Mouse (Mus musculus): Measurements from ENCODE around the gene Pik3r2. TPM values are rescaled to one million over a fixed set of nuclear protein-coding genes. Genes with fewer than 3 reads are reported as not detected.

The Pik3r2 gene
- polyA plus RNA-seq, 1 experiment from 2014 or later = 94.1 TPM

DNA sequence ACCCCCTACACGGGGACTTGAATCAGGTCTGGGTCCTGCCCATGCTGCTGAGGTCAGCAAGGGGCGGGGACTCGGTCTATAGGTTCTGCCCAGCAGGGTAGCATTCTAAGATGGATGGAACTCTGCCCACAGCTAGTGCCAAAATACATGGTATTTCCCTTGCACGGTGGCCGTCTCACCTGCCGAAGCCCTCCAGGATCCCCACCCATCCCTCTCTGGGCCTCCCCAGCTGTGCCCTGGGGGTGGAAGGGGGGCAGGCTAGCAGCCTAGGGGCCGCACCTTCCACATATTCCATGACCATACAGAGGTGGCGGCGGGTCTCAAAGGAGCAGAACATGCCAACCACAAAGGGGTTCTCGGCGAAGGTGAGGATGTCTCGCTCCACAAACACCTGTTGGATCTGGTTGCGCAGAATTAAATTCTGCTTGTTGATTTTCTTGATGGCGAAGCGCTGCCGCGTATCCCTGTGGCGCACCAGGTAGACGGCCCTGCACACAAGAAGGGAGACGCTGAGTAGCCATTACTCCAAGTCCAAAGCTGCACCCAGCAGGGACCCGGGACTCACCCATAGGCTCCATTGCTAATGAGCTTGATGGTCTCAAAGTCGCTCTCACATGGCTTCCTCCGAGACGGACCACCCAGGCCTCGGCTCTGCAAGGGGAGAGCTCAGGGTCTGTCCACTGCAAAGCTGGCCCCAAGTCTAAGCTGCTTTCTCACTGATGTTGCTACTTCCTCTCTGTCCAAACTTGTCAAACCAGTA, 10.0 kb upstream of the Pik3r2 start:
- peaks cover 18% of the 10 kb centered on the region for H3K4me1 ChIP-seq (replicated peaks)
- peaks cover 20% of the 10 kb centered on the region for H3K27me3 ChIP-seq
- H3K9ac ChIP-seq = 0 out of 2 replicates have a peak overlapping the region, but pooled peaks have one; percentile 19
- H3K27ac ChIP-seq = no peak overlapping the region
- WGBS = 90% methylated on average over 25 of the region's 25 CpGs
- peaks cover 75% of the 10 kb centered on the region for H3K36me3 ChIP-seq
- no peak overlapping the region for H3K4me2 ChIP-seq
- H3K9me3 ChIP-seq = no peaks in the 10 kb centered on the region
- no peak overlapping the region for H3K4me3 ChIP-seq
- no peak for ATAC-seq (ENCODE audit: low FRiP score)

- ATAC-seq (ENCODE audit: low FRiP score) = no peak
- no peak overlapping the region for H3K27ac ChIP-seq
- no peak overlapping the region for H3K4me3 ChIP-seq
- H3K9ac ChIP-seq = no peak overlapping the region
- H3K4me1 ChIP-seq (replicated peaks) = peaks cover 20% of the 10 kb centered on the region
- WGBS = 80% methylated on average over 11 of the region's 11 CpGs
- H3K4me2 ChIP-seq = no peak overlapping the region
- H3K9me3 ChIP-seq = no peaks in the 10 kb centered on the region
- peaks cover 64% of the 10 kb centered on the region for H3K36me3 ChIP-seq
- H3K27me3 ChIP-seq = no peaks in the 10 kb centered on the region
These were observed 3.6 kb upstream of the Pik3r2 start for GRCm38 (mm10) chr8:70780093-70780492.

GRCm38 (mm10) chr8:70775851-70776495, 540 bp downstream of the Pik3r2 start:
- peak; percentile 4 for ATAC-seq (ENCODE audit: low FRiP score)
- peaks cover 68% of the 10 kb centered on the region for H3K36me3 ChIP-seq
- peak overlapping the region; percentile 92 for H3K4me2 ChIP-seq
- 3% methylated on average over 34 of the region's 34 CpGs for WGBS
- H3K27ac ChIP-seq = peak overlapping the region; percentile 98
- H3K27me3 ChIP-seq = no peaks in the 10 kb centered on the region
- no peaks in the 10 kb centered on the region for H3K9me3 ChIP-seq
- H3K9ac ChIP-seq = peak overlapping the region; percentile 99
- H3K4me1 ChIP-seq (replicated peaks) = peaks cover 54% of the 10 kb centered on the region
- H3K4me3 ChIP-seq = peak overlapping the region; percentile 86

- no peaks in the 10 kb centered on the region for H3K27me3 ChIP-seq
- 0 out of 2 replicates have a peak overlapping the region, but pooled peaks have one; percentile 71 for H3K27ac ChIP-seq
- WGBS = 87% methylated on average over 5 of the region's 5 CpGs
- H3K4me1 ChIP-seq (replicated peaks) = peaks cover 54% of the 10 kb centered on the region
- ATAC-seq (ENCODE audit: low FRiP score) = no peak
- peaks cover 68% of the 10 kb centered on the region for H3K36me3 ChIP-seq
- peak overlapping the region; percentile 92 for H3K4me2 ChIP-seq
- H3K9ac ChIP-seq = peak overlapping the region; percentile 99
- peak overlapping the region; percentile 86 for H3K4me3 ChIP-seq
- no peaks in the 10 kb centered on the region for H3K9me3 ChIP-seq
These were observed 1.3 kb downstream of the Pik3r2 start for GRCm38 (mm10) chr8:70775227-70775626.

- peak overlapping the region; percentile 86 for H3K4me3 ChIP-seq
- peaks cover 68% of the 10 kb centered on the region for H3K36me3 ChIP-seq
- peaks cover 56% of the 10 kb centered on the region for H3K4me1 ChIP-seq (replicated peaks)
- H3K27ac ChIP-seq = peak overlapping the region; percentile 71; the same call in 1 of the 2 replicates
- WGBS = 94% methylated on average over 18 of the region's 18 CpGs
- peak overlapping the region; percentile 92 for H3K4me2 ChIP-seq
- no peaks in the 10 kb centered on the region for H3K9me3 ChIP-seq
- peak overlapping the region; percentile 99 for H3K9ac ChIP-seq
- ATAC-seq (ENCODE audit: low FRiP score) = no peak
- H3K27me3 ChIP-seq = no peaks in the 10 kb centered on the region
These were observed 1.8 kb downstream of the Pik3r2 start for GRCm38 (mm10) chr8:70774740-70775139.

DNA sequence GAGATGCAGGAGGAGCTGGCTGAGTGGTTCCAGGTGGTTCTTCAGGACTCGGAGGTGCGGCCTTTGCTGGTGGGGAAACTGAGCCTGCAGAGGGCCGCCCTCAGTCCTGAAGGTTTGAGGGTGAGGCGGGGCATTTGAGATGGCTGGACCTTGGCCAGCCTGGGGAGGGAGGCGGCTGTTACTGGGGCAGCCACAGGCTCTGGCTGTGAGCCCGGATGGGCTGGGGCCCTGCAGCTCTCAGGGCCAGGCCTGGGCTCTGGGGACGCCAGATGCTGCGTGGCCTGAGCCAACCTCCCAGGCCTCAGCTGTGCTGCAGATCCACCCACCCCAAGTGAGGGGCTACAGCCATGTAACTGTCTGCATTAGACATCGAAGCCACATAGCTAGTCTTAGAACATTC, 2.7 kb downstream of the Pik3r2 start:
- Histone ChIP-seq H3K9me3 (no peaks in the 10 kb centered on the region), H3K4me2 (peak overlapping the region; percentile 92), H3K36me3 (peaks cover 65% of the 10 kb centered on the region), H3K27me3 (no peaks in the 10 kb centered on the region), H3K9ac (peak overlapping the region; percentile 99), H3K27ac (peak overlapping the region; percentile 71), H3K4me1 (replicated peaks) (peaks cover 60% of the 10 kb centered on the region), H3K4me3 (peak overlapping the region; percentile 86; the same call in 1 of the 2 replicates)
- no peak for ATAC-seq (ENCODE audit: low FRiP score)
- WGBS = 47% methylated on average over 9 of the region's 9 CpGs

DNA sequence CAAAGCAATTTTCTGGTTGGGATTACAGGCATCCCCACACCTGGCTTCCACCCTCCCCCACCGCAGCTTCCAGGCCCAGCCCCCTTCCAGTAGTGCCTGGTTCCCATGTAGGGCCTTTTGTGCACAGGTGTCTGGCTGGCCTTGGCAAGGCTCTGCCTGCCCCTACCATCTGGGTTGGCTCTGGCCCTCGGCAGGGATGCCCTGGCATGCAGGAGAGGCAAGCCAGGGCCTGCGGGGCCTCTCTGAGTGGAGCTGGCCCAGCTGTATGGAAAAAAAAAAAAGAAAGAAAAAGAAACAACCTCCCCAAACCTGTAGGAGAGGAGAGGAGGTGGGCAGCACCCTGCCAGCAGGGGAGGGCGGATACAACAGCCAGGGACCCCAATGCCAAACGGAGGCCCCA, 3.1 kb downstream of the Pik3r2 start:
- no peak for ATAC-seq (ENCODE audit: low FRiP score)
- Histone ChIP-seq H3K9me3 (no peaks in the 10 kb centered on the region), H3K27me3 (0 out of 2 replicates have a peak, but pooled peaks cover 1% of the 10 kb centered on the region), H3K27ac (peak overlapping the region; percentile 71), H3K9ac (peak overlapping the region; percentile 99), H3K4me1 (replicated peaks) (peaks cover 59% of the 10 kb centered on the region), H3K4me3 (no peak overlapping the region), H3K36me3 (peaks cover 65% of the 10 kb centered on the region), H3K4me2 (peak overlapping the region; percentile 92; the same call in 1 of the 2 replicates)
- WGBS = 79% methylated on average over 5 of the region's 5 CpGs

DNA sequence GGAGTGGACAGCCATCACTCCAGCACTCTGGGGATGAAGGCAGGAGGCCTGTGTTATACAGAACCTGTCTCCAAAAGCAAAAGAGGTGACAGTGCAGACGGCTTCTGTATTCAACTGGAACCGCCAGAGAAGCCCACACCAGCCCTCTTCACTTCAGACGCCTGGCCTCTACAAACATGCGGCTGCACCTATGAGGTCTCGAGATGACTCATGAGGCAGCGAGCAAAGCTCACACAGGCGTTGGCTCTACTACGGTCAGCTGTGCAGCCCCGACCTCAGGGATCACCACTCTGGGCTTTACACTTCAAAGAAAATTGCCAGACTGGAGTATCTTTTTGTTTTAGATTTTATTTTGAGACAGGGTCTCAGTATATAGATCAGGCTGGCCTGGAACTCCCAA, 3.6 kb downstream of the Pik3r2 start:
- H3K4me3 ChIP-seq = no peak overlapping the region
- WGBS = 92% methylated on average over 9 of the region's 9 CpGs
- no peak for ATAC-seq (ENCODE audit: low FRiP score)
- peak overlapping the region; percentile 71; the same call in 1 of the 2 replicates for H3K27ac ChIP-seq
- H3K9me3 ChIP-seq = no peaks in the 10 kb centered on the region
- H3K4me2 ChIP-seq = 0 out of 2 replicates have a peak overlapping the region, but pooled peaks have one; percentile 8
- H3K9ac ChIP-seq = peak overlapping the region; percentile 99; the same call in 1 of the 2 replicates
- H3K27me3 ChIP-seq = peaks cover 6% of the 10 kb centered on the region; the same call in 1 of the 2 replicates
- H3K4me1 ChIP-seq (replicated peaks) = peaks cover 54% of the 10 kb centered on the region
- H3K36me3 ChIP-seq = peaks cover 66% of the 10 kb centered on the region

- no peak overlapping the region for H3K9ac ChIP-seq
- 98% methylated on average over 13 of the region's 13 CpGs for WGBS
These were observed 4.4 kb downstream of the Pik3r2 start for GRCm38 (mm10) chr8:70772075-70772474.

GRCm38 (mm10) chr8:70771217-70771616, 5.3 kb downstream of the Pik3r2 start:
- Histone ChIP-seq H3K4me3 (no peak overlapping the region), H3K9me3 (no peaks in the 10 kb centered on the region), H3K9ac (no peak overlapping the region; the same call in 1 of the 2 replicates), H3K4me1 (replicated peaks) (peaks cover 59% of the 10 kb centered on the region), H3K27me3 (peaks cover 23% of the 10 kb centered on the region), H3K4me2 (no peak overlapping the region), H3K36me3 (peaks cover 73% of the 10 kb centered on the region), H3K27ac (no peak overlapping the region)
- 94% methylated on average over 7 of the region's 7 CpGs for WGBS
- no peak for ATAC-seq (ENCODE audit: low FRiP score)

More at GRCm38 (mm10) chr8:70772075-70772474, 4.4 kb downstream of the Pik3r2 start:
- Histone ChIP-seq H3K36me3 (peaks cover 73% of the 10 kb centered on the region), H3K4me3 (no peak overlapping the region), H3K27me3 (peaks cover 14% of the 10 kb centered on the region), H3K9me3 (no peaks in the 10 kb centered on the region), H3K4me1 (replicated peaks) (peaks cover 50% of the 10 kb centered on the region), H3K4me2 (no peak overlapping the region), H3K27ac (no peak overlapping the region)
- no peak for ATAC-seq (ENCODE audit: low FRiP score)

- Histone ChIP-seq H3K4me1 (replicated peaks) (peaks cover 61% of the 10 kb centered on the region), H3K36me3 (peaks cover 73% of the 10 kb centered on the region)
- WGBS = 97% methylated on average over 13 of the region's 13 CpGs
These were observed 5.8 kb downstream of the Pik3r2 start for GRCm38 (mm10) chr8:70770748-70771147.

GRCm38 (mm10) chr8:70769858-70770257, 6.7 kb downstream of the Pik3r2 start:
- H3K4me3 ChIP-seq = no peak overlapping the region
- peaks cover 73% of the 10 kb centered on the region for H3K36me3 ChIP-seq
- no peak overlapping the region for H3K4me2 ChIP-seq
- H3K9me3 ChIP-seq = no peaks in the 10 kb centered on the region
- H3K9ac ChIP-seq = no peak overlapping the region
- 73% methylated on average over 12 of the region's 12 CpGs for WGBS
- no peak for ATAC-seq (ENCODE audit: low FRiP score)
- peaks cover 54% of the 10 kb centered on the region for H3K4me1 ChIP-seq (replicated peaks)
- no peak overlapping the region for H3K27ac ChIP-seq
- peaks cover 30% of the 10 kb centered on the region for H3K27me3 ChIP-seq

More at GRCm38 (mm10) chr8:70770748-70771147, 5.8 kb downstream of the Pik3r2 start:
- no peaks in the 10 kb centered on the region for H3K9me3 ChIP-seq
- ATAC-seq (ENCODE audit: low FRiP score) = no peak
- no peak overlapping the region for H3K4me2 ChIP-seq
- no peak overlapping the region for H3K9ac ChIP-seq
- H3K4me3 ChIP-seq = no peak overlapping the region
- no peak overlapping the region for H3K27ac ChIP-seq
- H3K27me3 ChIP-seq = peaks cover 28% of the 10 kb centered on the region
